Mouse (Mus musculus): Measurements from ENCODE around the gene Cyp4f17. TPM values are rescaled to one million over a fixed set of nuclear protein-coding genes. Genes with fewer than 3 reads are reported as not detected.
A peak's percentile ranks its signal among the peaks of the same experiment; 100 is the strongest.

The Cyp4f17 gene
- polyA plus RNA-seq (2014; fragmentation: Nextera tagmentation; extraction: Ambion mirVana) = 6.6 and 7.9 TPM in 2 replicates

GRCm38 (mm10) chr17:32505851-32506728 is at the start of gene Cyp4f17:
Gene Cyp4f17, plus strand, starts transcription at chr17:32506050.
- ATAC-seq (replicated peaks; ENCODE audit: low FRiP score) (peak; percentile 94), DNase-seq (ENCODE audit: low spot score) (peak; percentile 90)
- Histone ChIP-seq H3K36me3 (ENCODE audit: control insufficient read depth, insufficient read depth, low read length) (no peaks in the 10 kb centered on the region), H3K9me3 (ENCODE audit: control insufficient read depth, low read length) (no peaks in the 10 kb centered on the region), H3K27me3 (ENCODE audit: control insufficient read depth, insufficient read depth, low read length) (no peaks in the 10 kb centered on the region), H3K27ac (ENCODE audit: low read depth, low read length) (peak within 1 kb of the TSS; percentile 75), H3K9ac (ENCODE audit: low read length) (peak within 1 kb of the TSS; percentile 65), H3K4me2 (ENCODE audit: low read depth, low read length, severe bottlenecking) (peak within 1 kb of the TSS; percentile 86), H3K4me1 (replicated peaks; ENCODE audit: control insufficient read depth, insufficient read depth, low read length) (peaks cover 4% of the 10 kb centered on the region; the same call in 1 of the 2 replicates), H3K4me3 (ENCODE audit: low read depth, low read length) (peak within 1 kb of the TSS; percentile 38)
- 1% methylated on average over 28 of the region's 30 CpGs for WGBS

GRCm38 (mm10) chr17:32468494-32468893 is 37.4 kb upstream of the Cyp4f17 start:
- ATAC-seq (replicated peaks; ENCODE audit: low FRiP score) = no peak

GRCm38 (mm10) chr17:32470795-32471194 is 35.1 kb upstream of the Cyp4f17 start:
- WGBS = 86% methylated on average over 4 of the region's 4 CpGs
- Histone ChIP-seq H3K4me3 (ENCODE audit: low read depth, low read length) (no peak overlapping the region), H3K27me3 (ENCODE audit: control insufficient read depth, insufficient read depth, low read length) (no peaks in the 10 kb centered on the region), H3K36me3 (ENCODE audit: control insufficient read depth, insufficient read depth, low read length) (no peaks in the 10 kb centered on the region), H3K9me3 (ENCODE audit: control insufficient read depth, low read length) (no peaks in the 10 kb centered on the region), H3K27ac (ENCODE audit: low read depth, low read length) (no peak overlapping the region), H3K9ac (ENCODE audit: low read length) (no peak overlapping the region), H3K4me1 (replicated peaks; ENCODE audit: control insufficient read depth, insufficient read depth, low read length) (no peaks in the 10 kb centered on the region), H3K4me2 (ENCODE audit: low read depth, low read length, severe bottlenecking) (no peak overlapping the region)
- DNase-seq (ENCODE audit: low spot score) (no peak), ATAC-seq (replicated peaks; ENCODE audit: low FRiP score) (no peak)

More at GRCm38 (mm10) chr17:32468494-32468893, 37.4 kb upstream of the Cyp4f17 start:
- Histone ChIP-seq H3K9ac (ENCODE audit: low read length) (no peak overlapping the region), H3K9me3 (ENCODE audit: control insufficient read depth, low read length) (no peaks in the 10 kb centered on the region), H3K4me2 (ENCODE audit: low read depth, low read length, severe bottlenecking) (no peak overlapping the region), H3K4me1 (replicated peaks; ENCODE audit: control insufficient read depth, insufficient read depth, low read length) (no peaks in the 10 kb centered on the region), H3K4me3 (ENCODE audit: low read depth, low read length) (no peak overlapping the region), H3K27ac (ENCODE audit: low read depth, low read length) (no peak overlapping the region), H3K36me3 (ENCODE audit: control insufficient read depth, insufficient read depth, low read length) (no peaks in the 10 kb centered on the region), H3K27me3 (ENCODE audit: control insufficient read depth, insufficient read depth, low read length) (no peaks in the 10 kb centered on the region)
- DNase-seq (ENCODE audit: low spot score) = no peak
- 52% methylated on average over 7 of the region's 7 CpGs for WGBS

GRCm38 (mm10) chr17:32472176-32472575 is 33.7 kb upstream of the Cyp4f17 start:
- H3K36me3 ChIP-seq (ENCODE audit: control insufficient read depth, insufficient read depth, low read length) = no peaks in the 10 kb centered on the region
- DNase-seq (ENCODE audit: low spot score) (no peak), ATAC-seq (replicated peaks; ENCODE audit: low FRiP score) (no peak)
- no peaks in the 10 kb centered on the region for H3K27me3 ChIP-seq (ENCODE audit: control insufficient read depth, insufficient read depth, low read length)
- no peak overlapping the region for H3K4me2 ChIP-seq (ENCODE audit: low read depth, low read length, severe bottlenecking)
- no peak overlapping the region for H3K9ac ChIP-seq (ENCODE audit: low read length)
- H3K4me3 ChIP-seq (ENCODE audit: low read depth, low read length) = no peak overlapping the region
- H3K9me3 ChIP-seq (ENCODE audit: control insufficient read depth, low read length) = no peaks in the 10 kb centered on the region
- no peaks in the 10 kb centered on the region for H3K4me1 ChIP-seq (replicated peaks; ENCODE audit: control insufficient read depth, insufficient read depth, low read length)
- H3K27ac ChIP-seq (ENCODE audit: low read depth, low read length) = no peak overlapping the region
- WGBS = 71% methylated on average over 7 of the region's 7 CpGs

DNA sequence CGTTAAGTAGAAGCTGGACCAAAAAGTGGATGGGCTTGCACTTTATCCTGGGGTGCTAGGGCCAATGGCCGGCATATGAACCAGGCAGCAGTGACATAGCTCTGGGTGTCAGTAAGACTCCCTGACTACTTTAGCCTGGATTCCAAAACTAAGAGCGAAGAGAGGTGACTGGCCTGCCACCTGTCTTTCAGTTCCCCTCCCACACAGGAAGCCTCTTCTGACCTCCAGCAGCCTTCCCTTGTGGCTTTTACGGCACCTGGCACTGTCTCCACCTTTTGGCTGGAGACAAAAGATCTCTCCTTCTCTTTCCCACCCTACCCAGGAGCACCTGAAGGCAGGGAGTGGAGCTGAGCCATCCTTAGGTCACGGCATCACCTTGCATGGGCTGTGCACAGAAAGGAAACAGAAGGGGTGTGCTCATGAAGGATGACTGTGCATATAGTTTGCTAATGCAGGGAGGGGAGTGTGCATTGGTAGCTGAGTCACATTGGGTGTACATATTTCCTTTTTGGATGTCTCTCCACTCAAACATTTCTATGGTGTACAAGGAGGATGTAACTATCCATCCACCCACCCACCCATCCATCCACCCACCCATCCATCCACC is 30.8 kb upstream of the Cyp4f17 start:
- Histone ChIP-seq H3K9me3 (ENCODE audit: control insufficient read depth, low read length) (no peaks in the 10 kb centered on the region), H3K4me3 (ENCODE audit: low read depth, low read length) (no peak overlapping the region), H3K4me2 (ENCODE audit: low read depth, low read length, severe bottlenecking) (no peak overlapping the region), H3K4me1 (replicated peaks; ENCODE audit: control insufficient read depth, insufficient read depth, low read length) (no peaks in the 10 kb centered on the region), H3K27me3 (ENCODE audit: control insufficient read depth, insufficient read depth, low read length) (no peaks in the 10 kb centered on the region), H3K36me3 (ENCODE audit: control insufficient read depth, insufficient read depth, low read length) (no peaks in the 10 kb centered on the region), H3K27ac (ENCODE audit: low read depth, low read length) (no peak overlapping the region), H3K9ac (ENCODE audit: low read length) (no peak overlapping the region)
- ATAC-seq (replicated peaks; ENCODE audit: low FRiP score) (no peak), DNase-seq (ENCODE audit: low spot score) (no peak)
- 88% methylated on average over 5 of the region's 5 CpGs for WGBS

DNA sequence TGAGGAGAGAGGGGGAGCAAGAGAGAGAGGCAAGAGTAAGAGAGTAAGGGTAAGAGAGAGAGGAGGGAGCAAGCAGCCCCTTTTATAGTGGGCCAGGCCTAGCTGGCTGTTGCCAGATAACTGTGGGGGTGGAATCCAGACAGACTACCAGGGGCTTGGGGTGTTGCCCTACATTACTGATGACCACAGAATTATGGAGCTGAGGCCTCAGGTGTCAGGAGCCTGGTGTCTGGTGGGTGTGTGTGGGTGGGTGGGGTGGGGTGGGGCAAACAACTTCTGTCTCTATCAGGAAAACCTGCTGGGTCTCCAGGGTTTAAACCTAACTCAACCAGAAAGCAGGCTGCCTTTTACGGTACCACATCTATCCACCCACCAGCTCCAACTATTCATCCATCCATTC is 28.6 kb upstream of the Cyp4f17 start:
- Histone ChIP-seq H3K9me3 (ENCODE audit: control insufficient read depth, low read length) (no peaks in the 10 kb centered on the region), H3K36me3 (ENCODE audit: control insufficient read depth, insufficient read depth, low read length) (no peaks in the 10 kb centered on the region), H3K4me2 (ENCODE audit: low read depth, low read length, severe bottlenecking) (no peak overlapping the region), H3K27me3 (ENCODE audit: control insufficient read depth, insufficient read depth, low read length) (no peaks in the 10 kb centered on the region), H3K9ac (ENCODE audit: low read length) (no peak overlapping the region), H3K4me1 (replicated peaks; ENCODE audit: control insufficient read depth, insufficient read depth, low read length) (no peaks in the 10 kb centered on the region), H3K27ac (ENCODE audit: low read depth, low read length) (no peak overlapping the region), H3K4me3 (ENCODE audit: low read depth, low read length) (no peak overlapping the region)
- DNase-seq (ENCODE audit: low spot score) (no peak), ATAC-seq (replicated peaks; ENCODE audit: low FRiP score) (no peak)
- 95% methylated on average over 1 of the region's 1 CpGs for WGBS

- no peak overlapping the region for H3K9ac ChIP-seq (ENCODE audit: low read length)
- DNase-seq (ENCODE audit: low spot score) (no peak), ATAC-seq (replicated peaks; ENCODE audit: low FRiP score) (no peak)
- no peaks in the 10 kb centered on the region for H3K36me3 ChIP-seq (ENCODE audit: control insufficient read depth, insufficient read depth, low read length)
- H3K4me2 ChIP-seq (ENCODE audit: low read depth, low read length, severe bottlenecking) = no peak overlapping the region
- H3K4me1 ChIP-seq (replicated peaks; ENCODE audit: control insufficient read depth, insufficient read depth, low read length) = no peaks in the 10 kb centered on the region
- peaks cover 2% of the 10 kb centered on the region; the same call in 1 of the 2 replicates for H3K27me3 ChIP-seq (ENCODE audit: control insufficient read depth, insufficient read depth, low read length)
- WGBS = 62% methylated on average over 2 of the region's 2 CpGs
- no peak overlapping the region for H3K27ac ChIP-seq (ENCODE audit: low read depth, low read length)
- H3K4me3 ChIP-seq (ENCODE audit: low read depth, low read length) = no peak overlapping the region
- H3K9me3 ChIP-seq (ENCODE audit: control insufficient read depth, low read length) = no peaks in the 10 kb centered on the region
Observed at GRCm38 (mm10) chr17:32478727-32479126, 27.1 kb upstream of the Cyp4f17 start.

GRCm38 (mm10) chr17:32479554-32480506 is 26.0 kb upstream of the Cyp4f17 start:
- Histone ChIP-seq H3K4me1 (replicated peaks; ENCODE audit: control insufficient read depth, insufficient read depth, low read length) (no peaks in the 10 kb centered on the region), H3K9ac (ENCODE audit: low read length) (no peak overlapping the region), H3K27me3 (ENCODE audit: control insufficient read depth, insufficient read depth, low read length) (peaks cover 2% of the 10 kb centered on the region; the same call in 1 of the 2 replicates), H3K4me2 (ENCODE audit: low read depth, low read length, severe bottlenecking) (no peak overlapping the region), H3K4me3 (ENCODE audit: low read depth, low read length) (no peak overlapping the region), H3K36me3 (ENCODE audit: control insufficient read depth, insufficient read depth, low read length) (no peaks in the 10 kb centered on the region), H3K27ac (ENCODE audit: low read depth, low read length) (no peak overlapping the region), H3K9me3 (ENCODE audit: control insufficient read depth, low read length) (no peaks in the 10 kb centered on the region)
- ATAC-seq (replicated peaks; ENCODE audit: low FRiP score) (no peak), DNase-seq (ENCODE audit: low spot score) (peak; percentile 57)
- WGBS = 24% methylated on average over 7 of the region's 8 CpGs
